Mouse (Mus musculus): Measurements from ENCODE around the gene Slf2.
A peak's percentile ranks its signal among the peaks of the same experiment; 100 is the strongest.

Gene Slf2

DNA sequence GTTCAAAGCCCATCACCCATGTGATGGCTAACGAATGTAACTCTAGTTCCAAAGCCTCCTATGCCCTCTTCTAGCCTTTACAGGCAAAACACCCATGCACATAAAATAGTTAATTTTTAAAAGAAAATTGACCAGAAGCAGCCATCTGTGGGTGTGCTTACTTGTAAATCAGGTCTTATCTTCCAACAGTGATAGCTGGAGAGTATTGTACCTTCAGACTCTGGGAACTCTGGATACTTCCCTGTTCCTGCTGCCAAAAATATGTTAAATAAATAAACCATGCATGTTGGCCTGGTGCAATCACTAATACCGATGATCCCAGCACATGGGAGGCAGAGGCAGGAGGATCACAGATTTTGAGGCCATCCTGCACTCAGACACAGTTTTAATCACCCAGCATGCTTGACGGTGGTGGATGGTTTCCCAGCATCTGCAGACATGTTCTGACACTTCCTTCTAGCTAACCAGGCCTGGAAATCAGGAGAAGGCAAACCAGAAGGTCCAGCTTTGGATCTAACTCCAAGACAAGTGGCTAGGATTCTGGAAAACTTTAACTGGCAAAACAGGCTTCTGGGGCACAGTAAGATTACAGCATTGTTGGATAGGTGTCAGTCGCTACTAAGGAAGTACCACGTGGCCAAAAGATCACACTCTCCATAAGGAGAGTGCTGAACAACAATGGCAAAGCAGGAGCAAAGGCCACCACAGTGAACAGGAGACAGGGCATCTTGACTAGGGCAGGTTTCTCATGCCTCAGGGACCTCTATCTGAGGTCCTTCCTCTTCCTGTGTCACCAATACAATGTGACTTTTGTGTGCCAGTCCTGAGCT lies 54.4 kb downstream of the Slf2 start:
- DNase-seq: no peak

DNA sequence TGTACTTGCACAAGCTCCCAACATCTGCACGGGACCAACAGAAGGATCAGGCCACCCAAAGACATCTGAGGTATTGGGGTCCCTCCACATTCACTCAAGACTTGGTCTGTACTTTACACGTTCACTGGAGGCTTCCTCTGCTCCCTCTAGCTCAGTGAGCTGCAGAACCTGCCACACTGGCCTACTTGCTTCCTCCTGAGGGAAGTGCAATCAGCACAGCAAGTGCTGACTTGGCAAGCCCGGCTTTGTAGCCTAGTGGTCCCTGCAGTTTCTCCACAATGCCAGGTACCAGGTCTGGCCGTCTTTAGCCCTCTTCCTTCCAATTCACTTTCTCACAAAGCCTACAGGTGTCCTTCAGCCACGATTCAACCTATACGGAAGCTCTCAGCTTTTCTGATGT lies 56.1 kb downstream of the Slf2 start:
- DNase-seq: no peak

DNA sequence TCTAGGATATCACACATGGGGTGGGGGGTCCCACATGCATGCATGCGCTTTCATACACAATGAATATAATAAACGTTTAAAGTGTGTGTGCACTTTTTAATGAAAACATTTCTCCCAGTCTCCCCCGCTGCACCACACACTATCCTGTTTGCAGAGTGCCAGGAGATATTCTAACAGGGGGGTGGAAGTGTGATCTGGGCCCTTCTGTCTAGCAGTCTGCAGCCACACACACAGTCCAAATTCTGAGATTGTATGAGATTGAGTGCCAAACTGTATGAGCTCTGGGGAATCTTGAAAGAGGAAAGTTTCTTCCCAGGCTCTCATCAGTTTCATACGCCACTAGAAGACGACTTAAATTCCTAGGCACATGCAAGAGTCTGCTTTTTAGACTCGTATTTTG lies 56.9 kb downstream of the Slf2 start:
- DNase-seq: no peak

DNA sequence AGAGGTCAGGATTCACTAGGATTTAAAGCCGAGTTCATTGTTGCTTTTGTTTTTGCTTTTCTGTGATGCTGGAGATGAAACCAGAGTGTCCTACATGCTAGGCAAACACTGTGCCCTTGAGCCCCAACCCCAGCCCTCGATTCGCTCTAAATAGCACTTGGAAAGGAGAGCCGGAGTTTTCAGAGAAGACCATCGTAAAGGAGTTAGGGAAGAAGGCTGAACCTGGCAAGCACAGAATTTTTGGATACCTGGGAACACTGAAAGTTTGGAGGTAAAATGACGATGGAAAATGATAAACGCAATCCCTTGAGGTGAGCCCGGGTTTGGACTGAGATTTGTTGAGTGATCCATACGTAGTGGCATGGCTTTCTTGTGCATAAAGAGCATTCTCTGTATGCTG lies 57.4 kb downstream of the Slf2 start:
- no peak for DNase-seq

DNA sequence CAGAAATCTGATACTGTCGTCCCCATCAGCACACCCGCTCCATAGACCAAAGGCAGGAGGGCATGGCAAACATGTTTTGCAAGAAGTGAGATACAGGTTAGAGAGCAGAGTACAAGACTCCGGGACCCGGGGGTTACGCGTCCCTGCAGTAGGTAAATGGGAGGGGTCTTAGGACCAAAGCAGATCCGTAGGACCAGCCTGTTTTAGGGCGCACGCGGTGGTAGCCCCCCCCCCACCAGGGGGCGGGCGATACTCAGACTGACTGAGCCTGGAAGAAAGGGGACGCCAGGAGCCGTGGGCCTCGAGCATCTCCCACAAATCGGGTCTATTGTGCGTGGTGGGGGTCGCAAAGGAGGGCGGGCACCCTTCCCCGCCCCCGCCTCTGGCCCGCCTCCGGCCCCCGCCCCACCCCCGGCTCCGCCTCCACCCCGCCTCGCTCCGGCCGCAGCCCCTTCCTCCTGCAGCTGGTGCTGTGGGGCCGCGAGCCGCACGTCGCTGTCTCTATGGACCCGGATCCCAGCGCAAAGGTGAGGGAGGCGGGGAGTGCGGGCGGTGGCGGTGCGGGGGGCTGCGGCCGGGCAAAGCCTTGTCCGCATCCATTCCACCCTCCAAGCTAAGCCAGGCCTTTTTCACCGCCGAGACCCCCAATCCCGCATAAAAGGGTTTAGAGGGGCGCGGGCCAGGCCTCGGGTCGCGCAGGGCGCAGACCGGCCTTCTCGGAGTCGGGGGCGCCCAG lies 58.0 kb downstream of the Slf2 start, which contains the start of gene Sema4g:
TSS of gene Sema4g (plus strand) at position 271 of the 736 bp plus-strand sequence.
- peak; percentile 75 for DNase-seq

- peak; percentile 62 for DNase-seq
These were observed 58.9 kb downstream of the Slf2 start for GRCm38 (mm10) chr19:44989567-44990495.

DNA sequence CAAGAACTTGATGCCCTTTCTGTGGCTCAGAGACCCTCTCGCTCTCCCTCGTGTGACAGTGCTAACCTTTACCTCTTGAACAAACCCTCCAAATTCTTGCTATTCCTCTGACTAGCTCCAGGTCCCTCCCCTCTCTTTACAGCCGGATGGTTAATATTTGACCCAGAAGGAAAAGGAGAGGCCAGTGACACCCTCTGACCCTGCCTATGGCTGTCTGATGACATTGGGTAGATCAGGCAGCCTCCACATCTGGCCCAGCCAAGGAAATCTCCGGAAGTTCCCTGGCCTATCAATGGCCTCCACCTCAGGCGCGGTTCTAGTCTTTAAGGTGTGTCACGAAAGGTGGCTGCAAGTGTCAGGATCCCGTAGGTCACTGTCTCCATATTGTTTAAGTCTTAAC lies 60.1 kb downstream of the Slf2 start:
- DNase-seq: peak; percentile 24

GRCm38 (mm10) chr19:44992246-44992645 lies 61.3 kb downstream of the Slf2 start:
- peak; percentile 33 for DNase-seq

DNA sequence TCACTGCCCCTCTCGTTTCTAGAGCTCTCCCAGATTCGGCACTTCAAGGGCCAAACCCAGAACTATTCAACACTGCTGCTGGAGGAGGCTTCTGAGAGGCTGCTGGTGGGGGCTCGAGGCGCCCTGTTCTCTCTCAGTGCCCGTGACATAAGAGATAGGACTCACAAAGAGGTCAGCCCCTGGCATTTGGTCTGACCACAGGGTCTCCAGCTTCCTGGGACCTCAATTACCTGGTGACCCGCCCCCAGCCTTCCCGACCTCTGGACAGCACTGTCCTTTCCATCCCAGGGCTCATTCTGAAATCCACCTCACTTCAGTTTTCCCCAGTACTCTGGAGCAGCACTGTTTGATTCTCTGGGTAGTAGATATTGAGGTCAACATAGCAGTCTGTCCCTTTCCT lies 61.8 kb downstream of the Slf2 start:
- no peak for DNase-seq

DNA sequence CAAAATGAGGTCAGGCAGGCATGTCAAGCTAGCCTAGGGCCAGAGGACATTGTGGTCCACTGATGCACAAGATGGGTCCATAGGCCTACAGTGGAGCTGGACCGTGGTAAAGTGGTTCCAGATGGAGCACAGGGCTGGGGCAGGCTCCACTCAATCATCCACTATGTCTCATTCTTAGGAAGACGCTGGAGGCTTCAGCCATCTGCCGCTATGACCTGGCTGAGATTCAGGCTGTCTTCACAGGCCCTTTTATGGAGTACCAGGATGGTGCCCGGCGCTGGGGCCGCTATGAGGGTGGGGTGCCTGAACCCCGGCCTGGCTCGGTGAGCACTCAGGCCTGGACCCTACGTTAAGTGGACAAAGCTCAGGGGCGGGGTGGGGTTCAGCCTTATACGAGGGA lies 66.8 kb downstream of the Slf2 start:
- no peak for DNase-seq

DNA sequence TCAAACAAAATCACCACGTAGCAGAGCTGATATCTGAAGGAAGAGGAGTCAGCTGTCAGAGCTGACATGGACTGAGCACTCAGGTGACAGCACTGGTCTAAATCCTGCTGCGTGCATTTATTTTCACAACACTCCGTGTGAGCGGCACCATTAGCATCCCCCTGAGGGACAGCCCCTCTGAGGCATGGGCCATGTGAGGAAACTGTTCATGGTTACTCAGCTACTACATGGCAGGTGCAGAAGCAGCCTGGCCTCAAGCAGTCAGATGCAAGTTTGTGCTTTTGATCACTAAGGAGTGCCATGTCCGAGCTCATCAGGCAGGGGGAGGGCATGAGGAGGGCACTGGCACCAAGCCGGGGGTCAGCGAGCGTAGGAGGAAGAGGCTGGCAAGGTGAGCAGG lies 68.7 kb downstream of the Slf2 start:
- DNase-seq: no peak

DNA sequence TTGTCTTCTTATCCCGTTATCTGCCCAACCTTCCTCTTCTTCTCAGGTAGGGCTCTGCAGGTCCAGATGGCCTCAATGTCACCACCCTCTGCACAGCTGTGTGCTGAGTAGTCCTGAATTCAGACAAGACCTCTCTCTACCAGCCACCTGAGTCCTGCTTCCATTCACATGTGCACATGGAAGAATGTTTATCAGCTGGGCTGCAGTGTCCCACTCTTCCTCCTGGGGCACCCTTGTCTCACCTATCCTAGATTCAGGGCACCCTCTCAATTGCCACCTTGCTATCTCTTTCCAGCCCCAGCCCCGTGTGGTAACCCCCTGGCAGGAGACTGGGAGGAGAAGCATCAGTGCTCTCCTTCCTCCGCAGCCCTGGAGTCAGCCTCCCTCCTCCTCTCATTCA lies 71.3 kb downstream of the Slf2 start:
- DNase-seq: peak; percentile 25

DNA sequence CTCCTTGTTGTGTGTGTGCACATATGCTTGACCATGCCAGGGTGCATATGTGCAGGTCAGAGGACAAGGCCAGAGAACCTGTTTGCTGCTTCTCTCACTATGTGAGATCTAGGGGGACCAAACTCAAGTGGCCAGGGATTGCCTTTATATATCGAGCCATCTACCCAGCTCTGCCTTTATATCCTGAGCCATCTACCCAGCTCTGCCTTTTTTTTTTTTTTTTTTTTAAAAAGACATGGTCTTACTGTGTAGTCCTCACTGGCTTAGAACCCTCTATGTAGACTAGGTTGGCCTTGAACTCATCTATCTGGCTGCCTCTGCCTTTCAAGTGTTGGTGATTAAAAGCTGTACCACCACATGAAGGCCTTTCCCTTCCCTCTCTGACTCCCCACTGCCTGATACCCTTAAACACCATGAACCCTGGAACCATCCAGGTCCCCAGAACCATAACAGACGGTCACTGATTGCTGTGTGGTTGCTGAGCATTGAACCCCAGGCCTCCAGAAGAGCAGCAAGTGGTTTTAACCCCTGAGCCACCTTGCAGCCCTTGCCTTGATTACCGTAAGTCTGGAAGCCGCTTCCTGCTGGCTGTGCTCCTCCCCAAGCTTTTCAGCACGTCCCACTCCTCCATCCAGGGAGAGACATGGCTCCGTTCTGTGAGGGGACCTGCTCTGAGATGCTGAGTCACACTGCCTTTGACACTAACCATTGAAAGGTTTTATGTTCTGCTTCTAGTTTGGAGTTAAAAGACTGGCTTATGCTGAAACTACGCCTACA lies 73.0 kb downstream of the Slf2 start:
- DNase-seq: no peak

GRCm38 (mm10) chr19:45005444-45005843 lies 74.5 kb downstream of the Slf2 start, which contains the start of gene Twnk:
Gene Twnk (plus strand): TSS chr19:45005663.
- peak; percentile 76 for DNase-seq

DNA sequence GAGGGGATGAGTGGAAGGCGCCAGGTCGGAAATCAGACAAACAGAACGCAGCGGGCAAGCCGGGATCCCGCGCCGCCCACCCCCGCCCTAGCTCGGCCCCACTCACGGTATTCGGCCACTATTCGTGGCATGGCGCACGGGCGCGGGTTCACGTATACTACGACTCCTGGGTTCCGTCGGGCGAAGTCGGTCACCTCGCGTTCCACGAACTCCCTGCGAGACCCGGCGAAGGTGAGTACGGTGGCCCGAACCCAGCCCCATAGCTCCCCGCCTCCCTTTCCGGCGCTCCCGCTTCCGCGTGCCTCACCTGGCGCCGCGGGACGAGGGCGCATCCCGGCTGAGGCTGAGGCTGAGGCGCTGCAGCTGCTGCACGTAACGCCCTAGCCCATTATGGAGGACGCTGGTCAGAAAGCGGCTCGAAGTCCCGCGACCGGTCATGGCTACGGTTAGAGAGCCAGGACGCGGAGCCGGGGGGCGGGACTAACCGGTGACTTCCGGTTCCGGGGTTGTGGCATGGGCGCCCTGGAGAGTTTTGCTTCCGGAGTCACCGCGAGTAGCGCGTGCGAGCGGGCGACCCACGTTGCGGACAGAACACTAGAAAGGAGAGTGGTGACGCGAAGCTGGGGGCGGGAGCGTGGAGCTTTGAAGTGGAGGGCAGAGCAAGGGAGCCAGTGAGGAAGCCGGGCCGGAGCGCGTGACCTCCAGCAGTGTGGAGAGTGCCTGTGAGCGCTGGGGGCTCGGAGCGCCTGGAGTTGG lies 75.2 kb downstream of the Slf2 start, which contains the start of gene Mrpl43:
TSS of gene Mrpl43 (minus strand) at position 486 of the 756 bp plus-strand sequence.
- peak; percentile 98 for DNase-seq

- DNase-seq: no peak
These were observed 76.1 kb downstream of the Slf2 start for GRCm38 (mm10) chr19:45007021-45007420.

DNA sequence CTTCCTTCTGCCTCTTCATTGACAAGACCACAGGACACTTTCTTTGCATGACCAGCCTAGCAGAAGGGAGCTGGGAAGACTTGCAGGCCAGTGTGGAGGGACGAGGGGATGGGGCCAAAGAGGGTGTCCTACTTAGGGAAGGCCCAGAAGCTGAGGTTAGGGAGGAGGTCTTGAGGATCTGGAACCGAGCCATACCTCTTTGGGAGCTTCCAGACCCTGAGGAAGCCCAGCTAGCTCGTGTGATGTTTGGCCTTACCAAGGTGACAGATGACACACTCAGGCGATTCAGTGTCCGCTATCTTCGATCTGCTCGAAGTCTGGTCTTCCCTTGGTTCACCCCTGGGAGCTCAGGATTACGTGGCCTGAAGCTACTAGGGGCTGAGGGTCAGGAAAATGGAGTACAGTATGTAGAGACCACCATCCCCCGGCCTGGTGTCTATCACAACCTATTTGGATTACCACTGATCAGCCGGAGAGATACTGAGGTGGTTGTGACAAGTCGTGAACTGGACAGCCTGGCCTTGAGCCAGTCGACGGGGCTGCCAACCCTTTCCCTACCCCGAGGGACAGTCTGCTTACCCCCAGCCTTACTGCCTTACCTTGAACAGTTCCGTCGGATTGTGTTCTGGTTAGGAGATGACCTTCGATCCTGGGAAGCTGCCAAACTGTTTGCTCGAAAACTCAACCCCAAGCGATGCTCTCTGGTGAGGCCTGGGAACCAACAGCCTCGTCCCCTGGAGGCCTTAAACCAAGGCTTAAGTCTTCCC lies 76.7 kb downstream of the Slf2 start:
- DNase-seq: peak; percentile 71

DNA sequence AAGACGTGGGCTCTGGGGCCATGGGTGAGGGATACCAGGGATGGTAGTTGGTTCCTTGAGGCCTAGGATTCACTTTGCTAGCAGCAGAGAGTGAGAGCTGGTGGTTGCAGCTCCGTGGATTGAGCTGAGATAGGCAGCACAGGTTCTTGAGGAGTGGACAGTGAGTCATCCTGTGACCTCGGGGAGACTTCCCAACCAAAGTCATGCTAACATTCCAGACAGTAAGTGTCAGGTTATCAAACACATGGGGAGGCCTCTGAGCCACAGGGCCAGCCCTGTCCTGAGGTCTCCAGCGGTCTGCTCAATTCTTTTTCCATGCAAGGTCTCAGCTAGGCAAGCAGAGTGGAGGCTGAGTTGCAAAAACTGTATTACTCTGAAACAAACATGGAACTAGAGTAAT lies 79.7 kb downstream of the Slf2 start:
- DNase-seq: no peak

DNA sequence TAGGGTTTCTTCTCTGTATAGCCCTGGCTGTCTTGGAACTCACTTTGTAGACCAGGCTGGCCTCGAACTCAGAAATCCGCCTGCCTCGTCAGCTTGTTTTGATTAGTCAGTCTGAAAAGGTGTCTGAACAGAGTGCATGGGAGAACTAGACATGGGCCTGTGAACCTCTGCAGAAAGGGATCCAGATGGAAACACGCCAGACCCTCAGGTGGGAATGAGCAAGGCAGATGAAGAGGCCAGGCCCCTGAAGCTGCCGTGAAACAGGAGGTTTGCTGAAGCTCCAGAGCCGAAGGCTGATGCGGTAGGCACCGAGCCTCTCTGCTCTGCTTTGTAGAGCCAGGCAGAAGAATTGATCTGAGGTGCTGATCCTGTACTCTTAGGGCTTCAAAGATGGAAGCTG lies 81.3 kb downstream of the Slf2 start:
- DNase-seq: no peak

- peak; percentile 35 for DNase-seq
These were observed 81.7 kb downstream of the Slf2 start for GRCm38 (mm10) chr19:45012636-45013035.

Data from kidney, postnatal 10 days (tissue).